Mouse (Mus musculus) left cerebral cortex, adult 9 months (tissue): ENCODE measurements around the gene Mtpn.

Experiments used
- DNase-seq, 2 experiments: peaks; one replicate each; pipeline ENCODE4 v3.0.0; 2022; ENCODE audit warnings: low spot score in 2 of 2

Gene Mtpn

DNA sequence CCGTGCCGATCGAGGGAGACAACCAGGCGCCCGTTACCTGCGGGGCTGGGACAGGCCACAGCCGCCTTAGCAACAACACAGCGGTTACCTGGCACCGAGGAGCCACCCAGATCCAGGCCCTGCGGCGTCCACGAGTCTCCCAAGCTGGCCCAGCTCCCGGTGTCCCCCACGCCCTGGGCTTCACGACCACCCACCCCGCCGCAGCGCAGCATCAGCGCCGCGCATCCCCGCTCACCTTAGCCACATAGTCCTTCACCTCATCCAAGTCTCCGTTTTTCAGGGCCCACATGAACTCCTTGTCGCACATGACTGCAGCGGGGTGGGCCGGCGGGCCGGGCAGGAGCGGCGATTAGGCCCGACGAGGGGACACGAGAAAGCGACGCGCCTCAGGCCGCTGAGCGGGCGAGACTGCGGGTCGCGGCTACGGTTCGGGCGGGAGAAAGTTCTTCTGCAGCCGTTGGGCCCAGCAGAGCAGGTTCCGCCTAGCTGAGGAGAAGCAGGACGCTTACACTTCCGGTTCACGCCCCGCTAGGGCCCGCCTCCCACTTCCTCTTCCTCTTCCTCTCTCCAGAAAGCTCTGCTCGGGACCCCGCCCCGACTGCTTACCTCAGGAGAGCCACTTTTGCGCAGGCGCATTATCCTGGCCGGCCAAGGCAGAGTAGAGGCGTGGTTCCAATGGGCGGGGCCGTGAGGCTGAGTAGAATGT is at the start of gene Mtpn:
Gene Mtpn, minus strand, starts transcription at position 585 of the 706 bp plus-strand sequence.
- peak; percentile 93 to 99 for DNase-seq

DNA sequence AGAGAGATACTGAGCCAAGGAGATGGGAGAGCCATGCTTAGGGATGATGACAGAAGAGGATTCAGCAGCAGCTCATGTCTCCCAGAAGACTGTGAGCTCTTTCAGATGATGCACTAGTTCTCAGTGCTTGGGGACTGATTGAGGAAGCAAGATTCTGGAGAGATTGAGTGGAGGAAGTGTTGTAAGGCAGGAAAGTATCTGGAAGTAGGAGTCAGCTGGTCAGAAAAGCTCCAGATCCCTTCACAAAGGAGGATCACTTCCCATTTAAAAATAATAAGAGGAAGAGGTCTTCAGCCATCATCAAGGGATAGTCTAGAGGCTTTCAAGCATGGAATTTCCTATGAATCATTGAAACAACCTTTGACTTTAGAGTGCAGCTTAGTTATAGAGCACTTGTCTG is 29.0 kb upstream of the Mtpn start:
- DNase-seq: no peak

DNA sequence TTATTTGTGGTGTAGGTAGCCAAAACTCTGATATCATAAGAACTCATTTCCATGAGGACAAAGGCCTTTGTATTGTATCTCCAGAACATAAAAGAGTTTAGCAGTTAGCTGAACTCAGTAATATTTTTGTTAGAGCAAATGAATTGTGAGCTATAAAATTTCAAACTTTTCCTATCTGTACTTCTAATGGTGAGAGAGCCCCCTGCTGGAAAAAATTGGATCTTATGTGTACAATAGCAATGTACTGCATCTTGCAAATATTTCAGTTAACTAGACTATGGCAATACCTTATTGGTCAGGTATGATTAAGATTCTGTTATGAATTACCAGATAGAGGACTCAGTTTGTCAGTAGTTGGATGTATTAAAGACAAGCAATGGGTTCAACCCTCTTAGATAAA is 28.1 kb upstream of the Mtpn start:
- peak; percentile 26 to 78 for DNase-seq

DNA sequence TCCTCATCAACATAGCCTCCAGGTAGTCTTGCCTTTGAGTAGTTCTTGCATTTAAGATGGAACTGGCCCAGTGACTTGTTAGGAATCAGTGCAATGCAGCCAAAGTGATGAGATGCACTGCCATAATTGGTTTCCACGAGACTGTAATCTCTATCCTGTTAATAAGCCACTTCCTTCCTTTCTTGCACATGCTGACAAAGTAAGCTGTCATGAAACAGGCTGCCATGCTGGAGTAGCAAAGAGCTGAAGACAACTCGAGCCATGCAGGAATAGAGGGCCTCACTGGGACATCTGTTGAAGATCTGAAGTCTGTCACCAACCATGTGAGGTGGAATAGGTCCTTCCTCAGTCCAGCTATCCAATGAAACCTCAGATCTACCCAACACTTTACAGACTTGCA is 20.3 kb upstream of the Mtpn start:
- DNase-seq: no peak

DNA sequence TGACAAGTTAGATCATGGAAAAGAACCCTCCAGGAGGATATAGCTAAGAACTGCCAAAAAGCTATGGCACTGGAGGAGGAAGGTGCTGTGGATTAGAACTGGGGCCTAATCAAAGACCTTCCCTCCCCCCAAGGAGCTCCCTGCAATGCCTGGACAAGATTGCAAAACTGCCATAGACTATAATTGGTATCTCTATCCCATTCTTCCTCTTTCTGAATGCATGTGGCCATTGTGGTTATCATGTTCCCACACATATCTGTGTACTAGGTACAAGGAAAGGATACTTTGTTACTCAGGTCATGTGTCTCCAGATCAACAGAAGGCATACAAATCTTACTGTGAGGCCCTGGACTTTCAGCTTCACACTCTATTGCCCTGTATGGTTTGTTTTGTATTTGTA is 4.7 kb upstream of the Mtpn start:
- DNase-seq: no peak

DNA sequence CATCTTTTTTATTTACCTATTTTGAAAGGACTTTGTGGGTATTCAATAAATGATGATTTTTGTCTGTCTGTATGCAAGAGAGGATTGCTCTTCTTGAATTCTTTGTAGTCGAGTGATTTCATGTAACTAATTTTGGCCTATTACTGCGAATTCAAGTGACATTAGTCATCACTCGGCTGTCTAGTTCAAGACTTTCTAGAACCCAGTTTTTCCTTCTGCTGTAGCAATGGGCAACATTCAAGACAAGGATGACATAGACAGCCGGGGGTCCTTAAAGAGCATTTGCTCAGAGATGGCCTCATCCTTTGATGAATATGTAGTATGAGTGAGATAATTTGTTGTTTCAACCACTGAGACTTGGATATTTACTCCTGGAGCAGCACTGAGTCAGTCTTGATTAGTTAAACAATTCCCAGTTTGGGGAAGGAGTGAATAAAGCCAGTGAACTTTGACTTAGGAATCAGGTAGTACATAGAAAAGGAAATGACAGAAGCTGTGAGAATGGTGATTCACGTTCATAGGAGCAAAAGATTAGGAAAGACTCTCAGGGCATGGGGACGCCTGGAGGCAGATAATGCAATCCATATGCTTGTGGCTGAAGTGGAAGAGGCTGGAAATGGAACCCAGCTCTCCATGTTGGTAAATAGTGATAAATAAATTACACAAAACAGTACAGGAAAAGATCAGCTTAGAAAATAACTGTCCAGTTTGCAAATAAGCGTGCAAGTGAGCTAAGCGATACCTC is 3.1 kb upstream of the Mtpn start:
- DNase-seq: no peak

DNA sequence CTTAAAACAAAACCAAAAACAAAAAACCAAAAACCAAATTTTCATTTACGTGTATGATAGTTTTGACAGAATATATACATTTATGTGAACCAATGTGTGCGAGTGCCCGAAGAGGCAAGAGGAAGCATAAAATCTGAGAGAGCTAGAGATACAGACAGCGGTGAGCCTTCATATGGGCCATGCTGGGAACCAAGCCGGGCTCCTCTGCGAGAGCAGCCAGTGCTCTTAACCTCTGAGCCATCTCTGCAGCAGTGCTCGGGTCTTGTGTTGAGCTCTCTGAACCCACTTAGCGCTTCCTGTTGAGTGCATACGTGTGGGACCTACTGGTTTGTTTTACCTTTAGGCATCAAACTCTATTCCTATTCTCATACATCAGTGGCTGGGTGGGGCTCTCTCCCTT is 689 bp upstream of the Mtpn start:
- DNase-seq: no peak

DNA sequence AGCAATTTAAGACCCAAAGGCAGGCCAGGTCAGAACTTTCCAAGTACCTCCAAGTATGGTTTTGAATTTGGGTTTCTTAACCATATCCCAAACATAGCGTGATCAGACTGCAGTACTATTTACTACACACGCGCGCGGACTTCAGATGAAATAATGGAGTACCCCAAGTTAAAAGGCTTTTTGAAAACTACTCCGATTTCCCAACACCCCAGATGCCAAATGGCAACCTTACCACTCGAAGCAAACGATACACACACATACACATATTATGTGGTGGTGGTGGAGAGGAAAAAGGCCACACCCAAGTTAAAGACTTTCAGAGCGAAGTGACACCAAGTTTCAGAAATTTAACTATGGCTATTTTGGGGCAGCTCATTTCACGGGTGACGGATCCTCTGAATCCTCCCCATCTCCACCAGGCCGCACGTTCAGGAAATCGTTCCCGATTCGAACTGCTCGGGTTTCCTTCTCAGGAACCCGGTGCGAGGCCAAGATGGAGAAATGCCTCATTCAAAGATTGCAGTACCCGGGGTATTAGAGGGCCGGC is 858 bp downstream of the Mtpn start:
- no peak for DNase-seq

DNA sequence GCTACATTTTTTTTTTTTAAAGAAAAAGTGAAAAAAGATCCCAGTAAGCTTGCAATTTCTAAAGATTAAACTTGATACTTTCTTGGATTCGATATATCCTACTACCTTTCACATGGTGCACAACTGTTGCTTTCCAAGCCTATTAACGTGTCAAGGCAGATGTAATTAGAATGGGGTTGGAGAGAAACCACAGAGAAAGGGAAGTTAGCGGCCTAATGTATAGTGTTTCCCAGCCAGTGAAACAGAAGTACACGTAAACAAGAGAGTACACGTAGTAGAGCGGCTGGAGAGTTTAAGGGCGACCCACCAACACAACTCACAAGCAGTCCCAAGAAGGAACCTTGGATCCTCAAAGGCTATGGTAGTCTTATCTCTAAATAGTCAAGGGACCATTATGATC is 3.7 kb downstream of the Mtpn start:
- DNase-seq: no peak

DNA sequence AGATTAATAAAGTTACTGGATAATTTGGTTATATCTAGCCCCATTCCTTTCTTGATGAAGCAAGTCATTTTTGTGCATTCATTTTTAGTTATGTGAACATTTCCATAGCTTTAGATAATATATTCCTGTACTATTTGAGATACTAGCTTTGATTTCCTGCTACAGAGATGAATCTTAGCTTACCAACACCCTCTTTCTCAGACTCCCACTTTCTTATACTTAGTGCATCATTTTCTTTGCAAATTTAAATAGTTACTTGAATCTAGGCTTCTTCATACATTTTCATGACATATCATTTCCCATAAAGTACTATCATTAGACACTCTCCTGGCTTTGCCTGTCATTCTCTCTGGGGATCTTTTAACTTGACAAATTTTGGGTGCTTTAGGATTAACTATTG is 26.3 kb downstream of the Mtpn start:
- no peak for DNase-seq

DNA sequence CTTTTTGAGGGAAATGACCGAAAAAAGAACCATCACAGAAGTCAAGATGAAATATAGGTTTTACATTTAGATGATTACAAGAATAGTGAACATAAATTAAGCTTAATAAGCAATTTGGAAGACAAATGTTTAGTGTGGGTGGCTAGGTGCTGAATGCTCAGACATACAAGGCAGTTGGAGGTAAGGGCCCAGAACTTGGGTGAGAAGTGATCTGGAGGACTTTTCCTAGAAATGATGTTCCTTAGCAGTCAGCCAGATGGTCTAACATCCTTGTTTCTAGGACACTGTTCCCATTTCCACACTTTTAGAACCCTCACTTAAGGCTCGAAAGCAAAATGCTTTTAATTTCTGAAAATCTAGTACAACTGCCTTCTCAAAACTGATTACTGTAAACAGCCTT is 34.9 kb downstream of the Mtpn start:
- no peak for DNase-seq

DNA sequence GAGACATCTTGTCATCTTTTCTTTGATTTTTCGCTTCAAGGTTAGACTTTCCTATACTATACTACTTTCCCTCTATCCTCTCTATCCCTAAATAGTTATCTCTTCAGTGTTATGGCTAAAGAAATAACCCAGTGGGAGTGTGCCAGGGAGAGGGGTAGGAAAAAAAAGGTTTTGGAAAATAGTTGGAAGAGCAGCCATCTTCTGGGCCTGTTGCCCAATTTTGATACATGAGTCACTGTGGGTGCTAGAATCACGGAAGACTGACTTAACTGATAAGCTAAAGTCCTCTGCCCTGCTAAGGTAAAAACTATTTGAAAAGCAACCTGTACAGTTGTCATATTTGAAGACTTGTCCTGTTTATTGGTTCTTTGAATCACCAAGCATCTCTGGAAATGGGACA is 36.8 kb downstream of the Mtpn start:
- peak in 1 of 2 experiments; percentile 55 for DNase-seq

DNA sequence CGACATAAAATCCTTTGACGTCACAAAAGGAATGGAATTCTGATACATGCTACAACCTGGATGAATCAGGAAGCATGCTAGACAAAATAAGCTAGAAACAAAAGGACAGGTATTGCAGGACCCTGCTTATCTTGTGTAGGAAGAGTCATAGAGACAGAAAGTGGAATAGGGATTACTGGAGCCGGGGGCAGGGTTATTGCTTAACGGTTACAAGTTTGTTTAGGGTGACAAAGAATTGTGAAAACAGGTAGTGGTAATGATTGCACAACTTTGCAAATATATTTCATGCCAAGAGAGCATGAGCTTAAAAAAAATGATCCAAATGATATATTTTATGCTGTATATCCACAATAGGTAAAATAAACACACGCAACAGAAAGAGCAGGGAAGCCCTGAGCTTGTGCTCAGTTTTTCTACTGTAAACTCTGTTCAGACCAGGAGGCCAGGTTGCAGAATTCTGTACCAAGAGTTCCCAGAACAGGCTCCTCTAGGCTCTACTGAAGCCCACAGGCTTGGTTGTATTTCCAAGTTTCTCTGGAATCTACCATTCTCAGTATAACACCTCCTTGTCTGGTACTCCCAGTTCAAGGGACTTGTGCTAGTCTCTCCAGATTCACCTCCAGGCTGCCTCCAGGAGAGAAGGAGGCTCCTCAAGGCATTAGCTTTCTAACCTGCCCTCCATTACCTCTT is 39.6 kb downstream of the Mtpn start:
- DNase-seq: no peak

DNA sequence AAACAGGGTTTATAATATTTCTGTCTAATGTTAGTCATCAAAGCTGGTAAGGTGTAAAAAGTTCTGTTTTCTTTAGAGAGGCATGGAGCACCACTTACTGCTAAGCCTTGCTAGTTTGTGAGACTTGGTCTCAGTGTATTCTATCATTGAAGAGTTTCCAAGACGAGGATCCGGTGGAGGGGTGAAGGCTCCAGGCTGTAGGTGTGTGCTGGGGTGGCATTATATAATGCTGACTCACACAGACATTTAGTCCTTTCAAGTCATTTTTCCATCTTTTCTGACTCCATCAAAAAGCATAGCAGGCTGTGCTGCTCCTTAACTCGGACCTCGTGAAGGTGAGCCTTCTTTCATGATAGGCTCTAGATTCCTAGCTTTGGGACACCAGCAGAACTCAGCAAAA is 42.3 kb downstream of the Mtpn start:
- no peak for DNase-seq

DNA sequence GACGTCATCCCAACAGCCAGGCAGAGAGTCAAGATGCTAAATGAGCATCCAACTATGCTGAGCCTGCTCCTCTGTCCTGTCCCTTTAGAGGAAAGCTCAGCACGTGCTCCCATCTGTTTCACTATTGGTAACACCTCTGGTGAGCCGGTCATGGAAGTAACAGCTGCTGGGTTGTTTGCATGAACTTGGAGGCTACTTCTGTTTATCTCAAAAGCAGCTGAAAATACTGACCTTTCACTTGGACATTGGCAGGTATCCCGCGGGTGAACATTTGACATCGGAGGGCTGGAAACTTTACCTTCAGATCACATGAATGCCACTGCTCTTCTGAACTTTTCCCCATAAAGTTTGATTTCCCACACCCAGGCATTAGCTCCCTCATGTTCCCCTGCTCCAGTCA is 45.8 kb downstream of the Mtpn start:
- no peak for DNase-seq

DNA sequence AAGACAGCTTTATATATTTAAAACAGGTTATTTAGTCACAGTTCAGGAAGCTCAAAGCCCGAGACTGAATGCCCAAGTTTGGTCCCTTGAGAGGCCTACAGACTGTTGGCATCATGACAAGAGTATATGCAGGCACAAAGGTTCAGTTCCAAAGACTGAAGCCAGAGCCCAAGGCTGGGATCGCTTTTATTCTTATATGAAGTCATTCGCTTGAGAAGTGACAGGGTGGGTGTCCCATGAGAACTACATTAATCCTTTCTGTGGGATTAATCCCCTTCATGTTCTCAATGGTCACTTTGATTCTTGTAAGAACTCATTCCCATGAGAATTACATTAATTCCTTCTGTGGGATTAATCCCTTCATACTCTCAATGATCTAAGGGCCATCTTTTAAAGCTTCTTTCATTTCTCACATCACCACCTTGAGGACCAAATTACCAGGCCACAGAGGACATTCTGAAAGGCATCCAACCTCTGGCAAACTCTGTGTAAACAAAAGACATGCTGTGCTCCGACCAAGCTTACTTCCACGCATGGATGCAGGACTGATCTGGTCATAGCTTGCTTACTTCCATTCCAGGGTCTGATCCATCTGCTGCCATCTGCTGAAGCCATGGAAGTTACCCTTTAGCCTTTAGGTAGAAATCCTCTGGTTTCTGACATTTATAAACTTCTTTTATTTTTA is 59.9 kb downstream of the Mtpn start:
- DNase-seq: no peak

DNA sequence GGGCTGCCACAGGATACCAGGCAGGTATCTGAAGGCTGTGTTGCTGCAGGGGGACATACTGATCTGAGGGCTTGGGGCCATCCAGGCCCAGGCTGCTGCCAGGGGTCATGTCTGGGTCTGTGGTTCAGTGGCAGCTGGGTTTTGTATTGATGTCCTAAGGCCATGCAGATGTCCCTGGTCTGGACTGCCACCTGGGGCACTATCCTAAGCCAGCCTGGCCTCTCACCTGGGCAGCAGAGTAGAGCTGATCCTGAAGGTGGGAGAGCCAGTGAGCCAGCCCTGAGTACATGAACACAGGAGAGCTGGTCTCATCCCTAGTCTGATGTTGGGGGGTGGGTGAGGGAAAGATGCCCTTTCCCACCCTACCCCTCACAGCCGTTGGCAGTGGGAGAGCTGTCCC is 62.9 kb downstream of the Mtpn start:
- no peak for DNase-seq

DNA sequence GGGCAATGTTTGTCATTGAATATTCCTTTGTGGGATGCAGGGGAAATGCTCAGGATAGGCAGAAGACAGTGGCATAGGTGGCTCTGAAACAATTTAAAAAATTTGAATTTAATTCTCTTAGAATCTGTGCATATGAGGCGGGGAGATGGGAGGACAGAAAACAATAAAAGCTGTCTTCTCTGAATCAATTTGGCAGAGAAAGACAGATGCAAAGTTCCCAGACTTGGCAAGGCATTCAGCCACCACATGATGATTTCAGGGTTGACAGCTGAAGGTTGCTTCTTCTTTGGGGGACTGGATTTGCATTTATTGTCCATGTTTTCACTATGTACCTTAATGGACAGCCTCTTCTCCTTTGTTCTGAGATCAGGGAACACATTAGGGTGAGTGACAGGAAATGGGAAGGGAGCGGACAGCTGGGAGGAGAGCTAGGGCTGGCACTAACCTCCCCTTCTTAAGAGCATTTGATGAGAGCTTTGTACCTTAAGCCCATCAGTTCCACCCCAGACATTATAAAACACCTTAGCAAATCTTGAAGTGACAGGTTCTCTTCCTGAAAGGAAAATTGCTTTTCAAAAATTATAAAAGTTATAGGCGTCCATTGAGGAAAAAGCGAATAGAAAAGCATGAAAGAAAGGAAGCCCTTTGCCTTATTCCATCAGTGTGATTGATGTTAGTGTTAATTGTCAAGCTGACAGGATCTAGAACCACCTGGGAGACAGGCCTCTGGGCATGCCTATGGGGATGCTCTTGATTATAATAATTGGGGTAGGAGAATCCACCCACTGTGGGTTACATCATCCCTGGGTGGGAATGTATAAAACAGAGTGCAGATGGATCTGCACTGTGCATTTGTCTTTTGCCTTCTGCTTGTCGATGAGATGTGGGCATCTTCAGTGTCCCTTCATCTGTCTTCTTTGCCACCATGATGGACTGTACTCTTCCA is 76.0 kb downstream of the Mtpn start:
- DNase-seq: no peak

DNA sequence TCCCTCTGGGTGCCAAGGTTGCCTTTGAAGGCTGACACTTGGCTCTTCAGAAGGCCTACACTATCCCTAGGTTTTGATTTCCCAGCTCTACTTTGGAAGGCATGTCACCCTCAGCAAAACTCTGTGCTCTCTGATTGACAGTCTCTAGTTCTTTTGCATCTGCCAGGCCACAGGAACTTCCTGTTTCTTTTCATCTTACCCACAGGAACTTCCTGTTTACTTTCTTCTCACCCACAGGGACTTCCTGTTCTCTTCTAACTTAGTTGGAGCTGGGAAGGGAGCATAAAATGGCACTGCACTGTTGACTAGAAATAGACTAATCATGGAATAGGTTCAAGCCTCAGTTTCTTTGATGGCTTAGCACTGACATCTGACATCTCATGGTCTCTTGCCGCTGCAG is 77.2 kb downstream of the Mtpn start:
- no peak for DNase-seq
